Comparison of ENCODE assay signal across 14 mouse cellular contexts in genomic region chr12:45933388-45933787, GRCm38 (mm10).
"Had no signal": no experiment of that assay in that cellular context is flagged by ENCODE, and none has a peak within 500 bp of the region (broad histone marks: within the 10 kb centered on the region; RNA-seq: fewer than 3 reads in every experiment).

No protein-coding gene starts in this region.

- DNase-seq: kidney, adult 2 months; kidney, postnatal 36 days; layer of hippocampus, adult 9-11 months; layer of hippocampus, postnatal 36 days; left cerebral cortex, postnatal 4 days; lung, adult 18-20 months; midbrain, embryonic 14.5 days; thymus, postnatal 36 days had no signal

- H3K27ac ChIP-seq: kidney, embryonic 15.5 days; limb, embryonic 13.5 days; liver, embryonic 14.5 days; neural tube, embryonic 12.5 days; stomach, embryonic 15.5 days had no signal

- ATAC-seq: intestine, embryonic 16.5 days had no signal

- H3K4me3 ChIP-seq: kidney, embryonic 15.5 days; limb, embryonic 13.5 days; neural tube, embryonic 12.5 days; stomach, embryonic 15.5 days had no signal

- H3K4me1 ChIP-seq: kidney, embryonic 15.5 days; limb, embryonic 13.5 days; neural tube, embryonic 12.5 days; stomach, embryonic 15.5 days had no signal
